Comparison of ENCODE assay signal across 9 mouse cellular contexts in genomic region chr11:119685477-119685876, GRCm38 (mm10).
DNase-seq lines count a peak whose midpoint lies in the region; ATAC-seq and TF ChIP-seq lines count a peak whose summit lies in the region.
"Had no signal": no experiment of that assay in that cellular context is flagged by ENCODE, and none has a peak within 500 bp of the region (broad histone marks: within the 10 kb centered on the region; RNA-seq: fewer than 3 reads in every experiment).

No protein-coding gene starts in this region.

- no peaks in the 10 kb centered on the region for H3K36me3 ChIP-seq in hindbrain, postnatal 0 days (ENCODE audit: insufficient read depth, low read length)
- H3K36me3 ChIP-seq in hindbrain, embryonic 10.5 days = no peaks in the 10 kb centered on the region
- no peaks in the 10 kb centered on the region for H3K36me3 ChIP-seq in forebrain, postnatal 0 days (ENCODE audit: insufficient read depth)
- H3K36me3 ChIP-seq in lung, embryonic 15.5 days = no peaks in the 10 kb centered on the region

- no peaks in the 10 kb centered on the region for H3K27me3 ChIP-seq in hindbrain, postnatal 0 days (ENCODE audit: insufficient read depth, low read length)
- no peaks in the 10 kb centered on the region for H3K27me3 ChIP-seq in hindbrain, embryonic 10.5 days (ENCODE audit: insufficient read depth, poor library complexity, severe bottlenecking)
- H3K27me3 ChIP-seq in forebrain, postnatal 0 days (ENCODE audit: insufficient read depth, low read length) = no peaks in the 10 kb centered on the region
- no peaks in the 10 kb centered on the region for H3K27me3 ChIP-seq in lung, embryonic 15.5 days

- peak; percentile 56 for DNase-seq in hindbrain, postnatal 0 days (ENCODE audit: low spot score)
- DNase-seq in hindbrain, embryonic 10.5 days (ENCODE audit: low spot score) = no peak
- DNase-seq in NIH3T3 (ENCODE audit: low read depth) = peak; percentile 92
- peak; percentile 37 for DNase-seq in forebrain, postnatal 0 days
- no peak for DNase-seq in thymus, adult 18-20 months
- no peak for DNase-seq in thymus, postnatal 25 days

- peaks cover 27% of the 10 kb centered on the region for H3K4me1 ChIP-seq in hindbrain, postnatal 0 days (ENCODE audit: insufficient read depth, low read length)
- peaks cover 28% of the 10 kb centered on the region for H3K4me1 ChIP-seq in hindbrain, embryonic 10.5 days (replicated peaks)
- peaks cover 11% of the 10 kb centered on the region for H3K4me1 ChIP-seq in forebrain, postnatal 0 days (ENCODE audit: insufficient read depth)
- peaks cover 47% of the 10 kb centered on the region for H3K4me1 ChIP-seq in lung, embryonic 15.5 days

- H3K4me2 ChIP-seq in hindbrain, postnatal 0 days (ENCODE audit: low read depth, low read length) = no peak overlapping the region
- H3K4me2 ChIP-seq in forebrain, postnatal 0 days (ENCODE audit: low read depth) = no peak overlapping the region
- 0 out of 2 replicates have a peak overlapping the region, but pooled peaks have one; percentile 9 for H3K4me2 ChIP-seq in lung, embryonic 15.5 days

- 25% methylated on average over 5 of the region's 5 CpGs for WGBS in hindbrain, postnatal 0 days
- 81% methylated on average over 5 of the region's 5 CpGs for WGBS in hindbrain, embryonic 10.5 days
- WGBS in forebrain, postnatal 0 days = 17% methylated on average over 5 of the region's 5 CpGs
- WGBS in lung, embryonic 15.5 days = 19% methylated on average over 5 of the region's 5 CpGs

- no peak overlapping the region for H3K9ac ChIP-seq in hindbrain, postnatal 0 days (replicated peaks; ENCODE audit: low read length)
- H3K9ac ChIP-seq in forebrain, postnatal 0 days = no peak overlapping the region
- H3K9ac ChIP-seq in lung, embryonic 15.5 days = no peak overlapping the region

- no peak overlapping the region for H3K4me3 ChIP-seq in hindbrain, postnatal 0 days (ENCODE audit: low read length)
- no peak overlapping the region for H3K4me3 ChIP-seq in hindbrain, embryonic 10.5 days
- H3K4me3 ChIP-seq in forebrain, postnatal 0 days (ENCODE audit: low read depth, low read length) = no peak overlapping the region
- H3K4me3 ChIP-seq in lung, embryonic 15.5 days = no peak overlapping the region

- TF ChIP-seq CTCF in hindbrain, postnatal 0 days (IDR thresholded peaks at IDR 0.05; ENCODE audit: low read depth) = no peak
- TF ChIP-seq CTCF in forebrain, postnatal 0 days (IDR thresholded peaks at IDR 0.05; ENCODE audit: low read depth) = no peak

- H3K9me3 ChIP-seq in hindbrain, postnatal 0 days (ENCODE audit: low read length) = no peaks in the 10 kb centered on the region
- no peaks in the 10 kb centered on the region for H3K9me3 ChIP-seq in hindbrain, embryonic 10.5 days
- no peaks in the 10 kb centered on the region for H3K9me3 ChIP-seq in forebrain, postnatal 0 days (ENCODE audit: low read length)
- H3K9me3 ChIP-seq in lung, embryonic 15.5 days = no peaks in the 10 kb centered on the region
- H3K9me3 ChIP-seq: G1E had no signal

- ATAC-seq in hindbrain, postnatal 0 days = no peak
- peak; percentile 29; the same call in 1 of the 2 replicates for ATAC-seq in forebrain, postnatal 0 days
- ATAC-seq in lung, embryonic 15.5 days (ENCODE audit: borderline replicate concordance, extremely low read depth, low FRiP score, low TSS enrichment) = no peak
- ATAC-seq in monocyte, adult 5-6 weeks (replicated peaks; ENCODE audit: insufficient number of reproducible peaks, low FRiP score, low TSS enrichment, poor library complexity, severe bottlenecking) = no peak

- 0 out of 2 replicates have a peak overlapping the region, but pooled peaks have one; percentile 7 for H3K27ac ChIP-seq in hindbrain, postnatal 0 days
- H3K27ac ChIP-seq in hindbrain, embryonic 10.5 days = no peak overlapping the region; the same call in 1 of the 2 replicates
- no peak overlapping the region for H3K27ac ChIP-seq in forebrain, postnatal 0 days (ENCODE audit: low read depth, low read length)
- H3K27ac ChIP-seq in lung, embryonic 15.5 days = peak overlapping the region; percentile 7; the same call in 1 of the 2 replicates

Comparison
In these comparisons a context has a peak if more than half of its experiments do, and no peak if none do; other contexts are left out.
1. DNase-seq: peak in hindbrain, postnatal 0 days (single experiment), NIH3T3 (single experiment) and forebrain, postnatal 0 days (single experiment); none in hindbrain, embryonic 10.5 days (single experiment), thymus, adult 18-20 months (0 of 2) and thymus, postnatal 25 days (single experiment).
2. H3K27ac ChIP-seq: peak in hindbrain, postnatal 0 days (single experiment) and lung, embryonic 15.5 days (single experiment); none in hindbrain, embryonic 10.5 days (single experiment) and forebrain, postnatal 0 days (single experiment).